Mouse (Mus musculus) embryonic facial prominence, embryonic 14.5 days (tissue): ENCODE measurements around the gene Ano3. TPM values are rescaled to one million over a fixed set of nuclear protein-coding genes. Genes with fewer than 3 reads are reported as not detected.
A peak's percentile ranks its signal among the peaks of the same experiment; 100 is the strongest.

Source experiments
- ATAC-seq: fragments of 200-750 bp; cut with Nextera tagmentation; 2 replicates; pipeline ENCODE4 v1.8.0; 2017; ENCODE audit warnings: low read depth, moderate number of reproducible peaks, moderate TSS enrichment
- DNase-seq: peaks from one replicate; pipeline ENCODE4 v3.0.0-alpha.2; 2015; ENCODE audit warnings: low spot score
- H3K27ac ChIP-seq: fragments of 300-500 bp; sonication (generic); replicated peaks from 2 replicates; pipeline ENCODE4 v1.5.1; 2014; ENCODE audit warnings: low read depth, mild to moderate bottlenecking, low read length, moderate library complexity
- H3K27me3 ChIP-seq: fragments of 300-500 bp; sonication (generic); replicated peaks from 2 replicates; pipeline ENCODE4 v1.6.1; 2014; ENCODE audit warnings: low read length; ENCODE audit not compliant: control insufficient read depth, insufficient read depth
- H3K36me3 ChIP-seq: fragments of 300-500 bp; sonication (generic); 2 replicates; pipeline ENCODE4 v1.6.1; 2014; ENCODE audit warnings: low read length, mixed read lengths; ENCODE audit not compliant: control insufficient read depth, insufficient read depth
- H3K4me1 ChIP-seq: fragments of 300-500 bp; sonication (generic); 2 replicates; pipeline ENCODE4 v1.6.1; 2014; ENCODE audit warnings: antibody characterized with exemption, low read length; ENCODE audit not compliant: control insufficient read depth, insufficient read depth
- H3K4me2 ChIP-seq: fragments of 300-500 bp; sonication (generic); 2 replicates; pipeline ENCODE4 v1.6.1; 2014; ENCODE audit warnings: low read depth, mild to moderate bottlenecking, low read length, moderate library complexity, mixed read lengths
- H3K4me3 ChIP-seq: fragments of 300-500 bp; sonication (generic); 2 replicates; pipeline ENCODE4 v1.5.1; 2014; ENCODE audit warnings: low read depth, mild to moderate bottlenecking, low read length
- H3K9ac ChIP-seq: fragments of 300-500 bp; sonication (generic); 2 replicates; pipeline ENCODE4 v1.6.1; 2014; ENCODE audit warnings: low read depth, mild to moderate bottlenecking, low read length, moderate library complexity, mixed read lengths
- H3K9me3 ChIP-seq: fragments of 300-500 bp; sonication (generic); 2 replicates; pipeline ENCODE4 v1.6.1; 2016; ENCODE audit warnings: low read length; ENCODE audit not compliant: control insufficient read depth
- whole genome bisulfite sequencing: fragments of 180-500 bp; shearing (Covaris S2); extraction: QIAGEN DNeasy Blood & Tissue Kit; methylation state at CpG from one replicate; pipeline ENCODE4 v1.1.7; 2014; 5-methylcytosine and 5-hydroxymethylcytosine counted together
- polyA plus RNA-seq: library from polyadenylated mRNA; unstranded; fragments of >200 nt; fragmentation: Nextera tagmentation; extraction: Ambion mirVana; gene quantifications from 2 replicates; pipeline ENCODE4 v1.2.1, GENCODE M21; 2014

Ano3 gene
- polyA plus RNA-seq, 1 experiment from 2014 or later: 0.78 TPM

DNA sequence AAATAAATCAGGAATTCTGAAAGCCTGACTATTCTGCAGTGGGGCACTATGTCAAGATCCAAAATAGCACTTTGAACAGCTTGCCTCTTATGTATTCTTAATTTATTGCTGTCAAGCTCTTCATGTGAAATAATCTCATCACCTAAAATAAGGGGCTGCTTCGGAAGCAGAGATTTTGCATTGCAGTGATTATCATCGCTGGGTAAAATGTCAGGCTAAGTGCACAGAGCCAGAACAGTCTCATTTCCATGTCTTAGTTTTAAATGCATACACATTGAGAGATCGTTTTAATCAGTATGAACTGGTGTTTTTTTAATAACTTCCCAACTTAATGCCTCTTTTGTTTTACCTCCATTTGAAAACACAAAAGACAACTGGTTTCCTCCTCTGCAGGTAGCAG is 163.3 kb downstream of the Ano3 start:
- no peak for DNase-seq
- no peaks in the 10 kb centered on the region for H3K9me3 ChIP-seq
- no peak for ATAC-seq
- no peak overlapping the region for H3K4me2 ChIP-seq
- no peak overlapping the region for H3K4me3 ChIP-seq
- H3K36me3 ChIP-seq: no peaks in the 10 kb centered on the region
- H3K27me3 ChIP-seq: no peaks in the 10 kb centered on the region
- no peak overlapping the region for H3K27ac ChIP-seq
- H3K9ac ChIP-seq: no peak overlapping the region
- no peaks in the 10 kb centered on the region for H3K4me1 ChIP-seq
- 77% methylated on average over 3 of the region's 3 CpGs for WGBS

DNA sequence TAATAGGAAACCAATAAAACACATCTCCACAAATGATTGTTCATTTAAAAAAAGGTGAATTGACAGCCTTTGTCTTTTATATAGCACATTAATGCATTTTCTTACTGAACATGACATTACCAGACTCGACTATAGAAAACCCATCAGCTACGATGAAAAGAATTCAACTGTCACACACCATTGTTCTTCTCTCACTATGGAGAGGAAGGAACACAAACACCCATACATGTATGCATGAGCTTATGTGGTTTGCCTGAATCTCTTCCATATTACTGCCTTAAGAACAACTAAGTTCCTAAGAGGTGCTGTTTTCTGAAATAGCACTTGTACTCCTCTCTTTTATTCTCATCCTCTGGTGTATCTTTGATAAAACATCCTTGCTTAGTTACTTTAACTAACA is 191.3 kb downstream of the Ano3 start:
- Histone ChIP-seq H3K27me3 (no peaks in the 10 kb centered on the region), H3K4me1 (no peaks in the 10 kb centered on the region), H3K4me2 (no peak overlapping the region), H3K36me3 (no peaks in the 10 kb centered on the region), H3K9me3 (no peaks in the 10 kb centered on the region), H3K9ac (no peak overlapping the region), H3K4me3 (no peak overlapping the region), H3K27ac (no peak overlapping the region)
- DNase-seq: no peak
- WGBS: 87% methylated on average over 2 of the region's 2 CpGs
- ATAC-seq: no peak

DNA sequence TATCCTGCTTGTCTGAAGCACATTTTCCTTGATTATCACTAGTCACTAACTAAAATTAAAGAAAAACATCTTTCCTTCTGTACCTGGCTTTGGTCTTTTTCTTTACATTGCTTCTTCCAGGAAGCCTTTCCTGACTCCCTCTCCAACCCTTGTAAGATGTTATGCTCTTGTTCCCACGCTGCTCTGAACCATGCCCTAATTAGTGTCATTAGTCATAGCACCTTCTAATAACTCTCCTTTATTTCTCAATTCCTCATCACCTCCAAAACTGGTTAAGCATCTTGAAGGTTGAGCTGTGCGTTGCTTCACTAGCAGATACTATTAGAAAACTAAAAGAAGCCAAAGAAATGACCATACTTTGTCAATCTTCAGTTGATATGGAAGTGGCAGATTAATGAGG is 193.2 kb downstream of the Ano3 start:
- H3K4me3 ChIP-seq: no peak overlapping the region
- H3K27ac ChIP-seq: no peak overlapping the region
- ATAC-seq (no peak), DNase-seq (no peak)
- 73% methylated on average over 2 of the region's 2 CpGs for WGBS
- H3K4me1 ChIP-seq: no peaks in the 10 kb centered on the region
- H3K9ac ChIP-seq: no peak overlapping the region
- H3K36me3 ChIP-seq: no peaks in the 10 kb centered on the region
- H3K27me3 ChIP-seq: no peaks in the 10 kb centered on the region
- no peak overlapping the region for H3K4me2 ChIP-seq
- H3K9me3 ChIP-seq: no peaks in the 10 kb centered on the region

DNA sequence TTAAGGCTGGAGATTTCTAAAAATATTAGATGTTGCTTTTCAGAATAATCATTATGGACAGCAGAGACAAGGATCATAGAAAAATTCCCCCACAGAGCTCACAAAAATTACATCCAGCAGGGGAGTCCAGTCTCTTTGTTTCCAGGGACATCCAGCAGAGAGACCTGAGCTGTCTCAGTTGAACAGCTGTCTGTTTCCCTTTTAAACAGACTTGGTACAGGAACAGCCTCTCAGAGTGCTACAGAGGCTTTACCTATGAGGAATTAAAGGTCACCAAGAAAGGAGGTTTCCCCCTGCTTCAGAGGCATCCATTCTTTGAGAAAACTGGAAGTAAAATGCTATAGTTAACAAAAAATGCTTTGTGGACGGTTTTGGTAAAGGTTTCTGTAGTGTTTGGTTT is 210.2 kb downstream of the Ano3 start:
- H3K36me3 ChIP-seq: no peaks in the 10 kb centered on the region
- WGBS: 52% methylated on average over 1 of the region's 1 CpGs

DNA sequence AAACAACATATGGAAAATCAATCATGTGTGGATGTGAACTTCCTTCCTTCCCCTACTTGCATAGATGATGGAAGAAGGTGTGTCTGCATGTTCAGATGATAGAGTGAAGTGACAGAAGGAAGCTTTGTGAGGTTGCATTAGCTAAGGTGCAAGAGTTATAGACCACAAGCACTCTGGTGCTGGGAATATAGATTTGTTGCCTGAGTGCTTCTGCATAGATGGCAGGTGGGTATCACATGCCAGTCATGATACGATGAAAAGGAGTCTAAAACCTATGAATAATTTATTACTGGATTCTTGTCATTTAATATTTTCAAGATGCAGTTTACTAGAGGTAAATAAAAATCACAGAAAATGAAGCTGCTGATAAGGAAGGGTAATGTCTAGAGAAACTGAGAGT is 210.9 kb downstream of the Ano3 start:
- Histone ChIP-seq H3K4me3 (no peak overlapping the region), H3K27me3 (no peaks in the 10 kb centered on the region), H3K36me3 (no peaks in the 10 kb centered on the region), H3K4me2 (no peak overlapping the region), H3K9ac (no peak overlapping the region), H3K9me3 (no peaks in the 10 kb centered on the region), H3K4me1 (no peaks in the 10 kb centered on the region), H3K27ac (no peak overlapping the region)
- WGBS: 56% methylated on average over 1 of the region's 1 CpGs
- ATAC-seq (no peak), DNase-seq (no peak)

More for the DNA sequence above, 210.2 kb downstream of the Ano3 start:
- Histone ChIP-seq H3K9me3 (no peaks in the 10 kb centered on the region), H3K9ac (no peak overlapping the region), H3K4me3 (no peak overlapping the region), H3K27me3 (no peaks in the 10 kb centered on the region), H3K4me2 (no peak overlapping the region), H3K4me1 (no peaks in the 10 kb centered on the region), H3K27ac (no peak overlapping the region)
- ATAC-seq (no peak), DNase-seq (no peak)

DNA sequence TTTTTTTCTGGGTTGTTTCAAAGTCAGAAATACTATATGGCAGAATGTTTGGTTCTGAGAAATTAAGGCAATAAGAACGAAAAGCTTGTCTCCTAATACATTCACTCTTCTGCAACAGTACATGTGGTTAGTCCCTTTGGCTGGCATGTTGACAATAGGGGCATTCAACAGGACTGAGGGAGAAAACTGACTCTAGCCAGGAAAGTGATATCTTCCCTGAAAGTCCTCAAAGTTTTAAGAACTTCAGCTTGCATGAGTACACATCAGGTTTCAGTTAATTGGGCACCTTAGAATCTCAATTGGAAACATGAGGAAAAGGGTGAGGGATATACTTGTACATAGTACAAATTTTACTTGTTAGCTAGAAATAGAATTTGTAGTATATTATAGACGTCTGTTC is 212.7 kb downstream of the Ano3 start:
- no peak overlapping the region for H3K27ac ChIP-seq
- 24% methylated on average over 2 of the region's 2 CpGs for WGBS
- peak; percentile 17 for DNase-seq

DNA sequence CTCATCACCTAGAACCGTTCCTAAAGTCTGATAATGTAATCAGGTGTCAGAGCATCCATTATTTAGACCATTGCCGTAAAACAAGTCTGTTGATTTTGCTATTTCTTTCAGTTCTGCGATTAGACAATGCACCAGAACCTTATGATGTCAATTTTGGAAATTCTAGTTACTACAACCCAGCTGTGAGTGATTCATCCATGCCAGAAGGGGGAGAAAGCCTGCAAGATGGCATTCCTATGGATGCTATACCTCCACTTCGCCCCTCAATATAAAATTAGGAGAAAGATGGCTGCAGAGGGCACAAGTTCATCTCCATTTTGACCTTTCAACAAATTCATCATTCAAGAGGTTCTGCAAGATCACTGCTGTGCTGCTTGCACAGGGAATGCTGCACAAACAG is 213.5 kb downstream of the Ano3 start:
- Histone ChIP-seq H3K4me2 (no peak overlapping the region), H3K9me3 (no peaks in the 10 kb centered on the region), H3K27me3 (no peaks in the 10 kb centered on the region), H3K36me3 (no peaks in the 10 kb centered on the region), H3K4me3 (no peak overlapping the region), H3K4me1 (no peaks in the 10 kb centered on the region), H3K9ac (no peak overlapping the region), H3K27ac (no peak overlapping the region)
- 73% methylated on average over 4 of the region's 4 CpGs for WGBS
- ATAC-seq (no peak), DNase-seq (no peak)

More for the DNA sequence above, 212.7 kb downstream of the Ano3 start:
- ATAC-seq: no peak
- no peaks in the 10 kb centered on the region for H3K9me3 ChIP-seq
- no peak overlapping the region for H3K4me2 ChIP-seq
- no peak overlapping the region for H3K4me3 ChIP-seq
- H3K4me1 ChIP-seq: no peaks in the 10 kb centered on the region
- H3K9ac ChIP-seq: no peak overlapping the region
- H3K27me3 ChIP-seq: no peaks in the 10 kb centered on the region
- no peaks in the 10 kb centered on the region for H3K36me3 ChIP-seq

DNA sequence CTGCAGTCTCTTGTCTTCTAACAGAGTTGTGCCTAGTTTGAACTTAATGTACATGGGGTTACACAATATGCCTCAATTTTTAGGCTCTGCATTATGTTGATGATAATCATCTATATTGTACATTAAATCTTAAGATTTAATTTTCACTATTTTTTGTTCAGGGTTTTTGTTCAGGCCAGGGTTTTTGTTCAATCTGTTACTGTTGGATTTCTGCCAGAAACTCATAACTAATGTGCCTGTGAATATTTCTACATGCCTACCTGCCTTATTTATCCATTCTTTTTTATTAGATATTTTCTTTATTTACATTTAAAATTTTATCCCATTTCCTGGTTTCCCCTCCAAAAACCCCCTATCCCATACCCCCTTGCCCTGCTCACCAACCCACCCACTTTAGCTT is 224.6 kb downstream of the Ano3 start:
- Histone ChIP-seq H3K9ac (no peak overlapping the region), H3K4me1 (no peaks in the 10 kb centered on the region), H3K4me2 (no peak overlapping the region), H3K9me3 (no peaks in the 10 kb centered on the region), H3K4me3 (no peak overlapping the region), H3K27me3 (no peaks in the 10 kb centered on the region), H3K36me3 (no peaks in the 10 kb centered on the region), H3K27ac (no peak overlapping the region)
- DNase-seq (no peak), ATAC-seq (no peak)

DNA sequence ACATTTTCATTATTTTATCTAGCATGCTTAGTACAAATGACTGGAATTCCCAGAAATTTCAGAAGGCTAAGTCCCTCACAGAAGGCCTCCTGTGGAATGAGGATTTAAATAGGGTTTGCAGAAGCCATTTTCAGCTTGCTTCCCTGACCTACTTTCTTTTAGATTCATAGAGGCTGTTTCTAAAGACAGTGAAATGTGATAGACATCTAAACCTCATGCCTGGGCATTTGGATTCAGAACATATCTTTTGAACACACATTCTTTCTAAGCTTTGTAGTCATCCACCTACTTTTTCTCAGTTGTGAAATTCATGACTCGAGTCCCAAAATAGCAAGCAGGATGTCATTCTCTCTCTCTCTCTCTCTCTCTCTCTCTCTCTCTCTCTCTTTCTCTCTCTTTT is 228.5 kb downstream of the Ano3 start:
- ATAC-seq: no peak
- H3K4me3 ChIP-seq: no peak overlapping the region
- H3K27ac ChIP-seq: no peak overlapping the region
- no peaks in the 10 kb centered on the region for H3K27me3 ChIP-seq
- no peaks in the 10 kb centered on the region for H3K4me1 ChIP-seq
- 72% methylated on average over 1 of the region's 1 CpGs for WGBS
- DNase-seq: no peak
- H3K4me2 ChIP-seq: no peak overlapping the region
- H3K36me3 ChIP-seq: no peaks in the 10 kb centered on the region
- H3K9me3 ChIP-seq: no peaks in the 10 kb centered on the region
- no peak overlapping the region for H3K9ac ChIP-seq
